Mouse (Mus musculus) cerebellum, postnatal 36 days (tissue): Measurements from ENCODE around the gene Hhatl.
A peak's percentile ranks its signal among the peaks of the same experiment; 100 is the strongest.

Experiments used
- DNase-seq, 2 experiments: peaks; one replicate each; pipeline ENCODE4 v3.0.0; 2021 to 2022; ENCODE audit warnings: mixed read lengths in 2 of 2

Gene Hhatl

DNA sequence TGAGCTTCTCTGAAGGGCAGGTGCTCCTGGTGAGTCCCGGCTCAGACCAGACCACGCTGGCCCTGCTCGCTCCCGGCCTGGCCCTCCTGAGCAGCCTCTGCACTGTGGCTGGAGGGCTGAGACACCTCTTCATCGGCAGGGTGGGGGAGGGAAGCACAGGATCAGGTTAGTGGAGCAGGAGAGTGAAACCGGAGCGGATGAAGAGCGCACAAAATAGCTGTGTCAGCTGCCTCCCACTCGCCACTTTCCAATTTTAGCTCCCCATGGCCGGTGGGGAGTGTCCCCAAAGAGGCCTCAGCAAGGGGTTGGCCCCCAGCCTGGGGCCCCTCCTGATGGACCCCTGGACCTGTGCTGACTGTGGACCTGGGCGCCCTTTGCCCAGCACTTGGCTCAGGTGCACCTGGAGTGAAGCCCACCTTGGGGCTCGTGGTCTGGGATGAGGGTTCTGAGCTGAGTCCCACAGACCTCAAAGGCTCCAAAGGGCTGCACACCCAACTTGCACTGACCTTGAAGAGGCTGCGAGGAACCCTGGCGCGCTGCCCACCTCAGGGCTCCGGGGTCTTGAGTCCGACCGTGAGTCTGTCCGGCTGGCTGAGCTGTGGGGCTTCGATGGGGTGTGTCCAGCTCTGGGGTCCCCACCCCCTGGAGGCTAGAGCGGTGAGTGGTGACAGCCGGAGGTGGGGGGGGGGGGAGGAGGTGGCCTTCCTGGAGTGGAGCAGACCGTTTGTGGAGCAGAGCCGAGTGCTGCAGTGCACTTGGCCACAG is at the start of gene Hhatl:
TSS of gene Hhatl (minus strand) at position 751 of the 765 bp plus-strand sequence.
- no peak for DNase-seq

GRCm38 (mm10) chr9:121839622-121839965 is 47.3 kb upstream of the Hhatl start:
- DNase-seq = no peak

- DNase-seq = peak; percentile 40 to 49
Measured at GRCm38 (mm10) chr9:121838829-121839621, 46.7 kb upstream of the Hhatl start, which contains the start of gene Ccdc13. Ccdc13 (minus strand) TSS chr9:121839461.

GRCm38 (mm10) chr9:121838008-121838407 is 45.7 kb upstream of the Hhatl start:
- no peak for DNase-seq

GRCm38 (mm10) chr9:121833825-121834224 is 41.5 kb upstream of the Hhatl start:
- no peak for DNase-seq

GRCm38 (mm10) chr9:121830956-121831293 is 38.6 kb upstream of the Hhatl start:
- DNase-seq = peak; percentile 81 to 89

DNA sequence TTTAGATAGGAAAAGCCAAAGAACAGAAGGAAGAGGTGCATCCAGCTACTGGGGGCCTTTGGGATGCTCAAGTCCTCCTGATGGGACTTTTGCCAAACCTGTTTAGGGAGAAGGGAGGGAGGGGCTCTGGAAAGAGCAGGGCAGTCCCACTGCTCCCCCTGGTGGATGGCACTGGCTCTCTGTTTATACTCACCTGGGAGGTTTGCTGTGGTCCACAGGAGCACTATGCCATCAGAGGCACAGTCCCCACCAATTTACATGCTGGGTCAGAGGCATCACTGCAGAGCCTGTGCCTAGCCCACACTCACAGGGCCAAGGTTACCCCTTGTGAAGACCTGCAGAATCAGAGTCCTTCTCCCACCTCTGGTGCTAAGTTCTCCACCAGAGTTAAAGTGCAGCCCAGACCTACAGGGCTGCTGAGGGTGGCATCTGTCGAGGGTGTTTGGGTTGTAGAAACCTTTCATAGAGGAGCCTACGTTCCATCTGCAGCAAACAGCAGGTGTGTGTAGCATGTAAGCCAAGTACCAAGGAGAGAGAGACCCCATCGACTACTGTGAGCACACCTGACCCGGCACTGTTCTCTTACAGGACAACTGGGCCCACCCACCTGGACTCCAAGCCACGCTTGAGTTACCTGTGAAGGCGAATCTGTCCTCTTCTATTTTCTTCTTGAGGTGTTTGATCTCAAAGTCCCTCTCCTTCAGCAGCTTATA is 38.1 kb upstream of the Hhatl start:
- peak; percentile 54 to 59 for DNase-seq

DNA sequence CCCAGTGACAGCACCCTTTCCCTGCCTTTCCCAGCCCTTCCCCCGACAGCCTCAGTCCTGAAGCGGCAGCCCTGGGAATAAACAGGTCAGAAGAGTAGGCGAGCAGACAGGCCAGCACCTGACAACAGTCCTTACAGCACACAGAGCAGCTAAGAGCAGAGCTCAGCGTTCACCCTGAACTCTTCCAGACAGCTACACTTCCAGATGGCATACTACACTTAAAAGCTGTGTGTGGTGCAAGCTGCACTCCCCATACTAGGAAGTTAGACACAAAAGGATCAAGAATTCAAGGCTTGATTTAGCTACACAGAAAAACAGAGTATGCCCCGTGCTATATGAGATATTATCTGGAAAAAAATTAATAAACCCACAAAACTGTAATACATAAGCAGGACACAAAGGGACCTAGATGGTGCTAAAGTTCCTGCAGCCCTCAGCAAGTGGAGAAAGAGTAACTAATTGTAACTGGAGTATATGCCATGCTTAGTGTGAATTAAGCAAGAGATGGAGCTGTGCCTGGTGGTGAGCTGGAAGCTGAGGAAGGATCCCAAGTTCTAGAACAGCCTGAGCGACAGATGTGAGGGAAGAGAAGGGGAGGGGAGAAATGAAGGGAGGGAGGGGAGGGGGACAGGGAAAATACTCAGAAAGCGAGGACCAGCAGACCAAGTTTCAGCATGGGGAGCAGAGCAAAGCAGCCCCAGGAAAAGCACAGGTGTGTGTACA is 37.1 kb upstream of the Hhatl start:
- no peak for DNase-seq

DNA sequence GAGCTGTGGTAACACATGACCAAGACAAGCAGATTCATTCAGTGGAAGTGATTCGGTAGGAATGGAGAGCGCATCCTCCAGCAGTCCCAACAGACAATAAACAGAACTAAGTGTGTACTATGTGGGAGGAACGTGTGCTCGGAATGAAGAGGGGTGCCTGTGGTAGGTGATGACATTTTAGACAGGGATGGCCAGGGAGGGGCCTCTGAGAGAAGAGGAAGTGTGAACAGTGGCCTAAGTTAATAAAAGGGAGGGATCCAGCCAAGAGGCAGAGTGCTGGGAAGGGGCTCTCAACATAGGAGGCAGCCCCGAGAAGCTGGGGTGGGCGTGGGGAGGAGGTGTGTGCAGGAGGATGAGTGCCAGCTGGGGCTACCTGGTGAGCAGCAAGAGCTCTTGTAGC is 36.0 kb upstream of the Hhatl start:
- no peak for DNase-seq

GRCm38 (mm10) chr9:121826356-121826755 is 34.0 kb upstream of the Hhatl start:
- no peak for DNase-seq

- DNase-seq = peak in 1 of 2 experiments; percentile 25
Measured at GRCm38 (mm10) chr9:121823991-121824390, 31.7 kb upstream of the Hhatl start.

DNA sequence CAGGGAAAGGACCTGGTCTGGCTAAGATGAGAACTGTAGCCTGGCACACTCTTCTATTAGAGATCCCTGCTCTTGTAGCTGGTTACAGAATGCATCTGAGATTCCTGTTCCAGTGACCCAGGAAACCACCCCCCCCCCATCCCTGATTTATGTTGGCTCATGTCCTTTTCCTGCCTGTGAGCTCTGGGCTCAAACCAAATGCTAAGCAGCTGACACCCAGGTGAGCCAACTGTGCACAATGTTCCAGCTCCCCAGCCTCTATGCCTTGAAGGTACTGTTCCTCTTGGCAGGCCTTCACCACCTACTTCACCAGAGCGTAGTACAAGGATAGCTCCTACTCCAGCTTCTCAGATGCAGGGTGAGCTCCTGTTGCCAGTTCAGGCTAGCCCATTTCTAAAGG is 30.7 kb upstream of the Hhatl start:
- DNase-seq = peak; percentile 50 to 58

- peak; percentile 31 to 33 for DNase-seq
Measured at GRCm38 (mm10) chr9:121822585-121822991, 30.3 kb upstream of the Hhatl start.

DNA sequence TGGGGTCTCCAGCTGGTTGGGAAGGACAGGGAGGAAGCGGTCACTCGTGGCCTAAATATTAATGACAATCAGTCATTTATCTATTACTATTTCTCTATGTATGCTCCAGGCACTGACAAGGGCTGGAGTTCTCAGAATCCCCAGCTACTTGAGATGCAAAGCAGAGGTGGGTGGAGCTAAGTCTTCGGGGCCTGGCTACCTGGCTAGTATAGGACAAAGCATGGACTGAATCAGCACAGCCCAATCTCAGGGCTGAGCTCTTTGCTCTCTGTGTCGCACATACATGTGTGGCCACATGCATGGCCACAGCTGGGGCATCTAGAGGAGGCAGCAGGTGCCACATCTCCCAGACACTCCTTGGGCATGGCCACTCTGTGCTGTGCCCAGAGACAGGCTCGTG is 28.5 kb upstream of the Hhatl start:
- no peak for DNase-seq

DNA sequence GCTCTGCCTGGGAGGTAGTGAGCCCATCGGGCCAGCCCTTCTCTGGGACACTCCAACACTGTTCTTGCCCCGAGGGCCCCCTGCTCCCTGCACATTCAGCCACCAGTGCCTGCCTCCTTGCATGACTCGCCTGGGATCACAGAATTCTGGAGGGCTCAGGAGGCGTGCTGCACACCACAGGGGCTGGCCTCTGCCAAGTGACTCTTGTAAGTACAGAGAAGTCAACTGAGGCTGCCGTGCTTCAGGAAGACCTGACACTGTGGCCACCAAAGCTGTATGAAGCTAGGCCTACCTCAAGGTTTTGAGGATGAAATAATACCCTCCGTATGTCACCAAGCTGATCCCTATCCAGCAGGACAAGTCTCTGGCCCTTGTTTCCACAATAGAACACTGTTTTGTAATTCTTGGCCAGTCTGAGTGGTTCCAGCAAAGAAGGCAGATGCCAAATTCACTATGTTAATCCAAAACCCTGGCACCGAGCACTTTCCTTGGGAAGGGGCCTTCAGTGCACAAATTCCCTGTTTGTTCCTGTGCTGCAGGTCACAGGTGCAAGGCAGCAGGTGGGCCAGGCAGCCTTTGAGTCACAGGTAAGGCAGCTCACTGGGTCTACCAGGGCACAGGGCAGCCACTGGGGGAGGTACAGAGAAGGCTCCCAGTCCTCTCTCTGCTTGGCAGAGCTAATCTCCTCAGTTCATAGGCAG is 27.6 kb upstream of the Hhatl start:
- DNase-seq = peak; percentile 56 to 65

GRCm38 (mm10) chr9:121819073-121819770 is 26.9 kb upstream of the Hhatl start:
- peak; percentile 36 to 38 for DNase-seq

- DNase-seq = no peak
Measured at GRCm38 (mm10) chr9:121815183-121815582, 22.9 kb upstream of the Hhatl start.

GRCm38 (mm10) chr9:121810081-121810821 is 17.9 kb upstream of the Hhatl start:
- DNase-seq = peak; percentile 39 to 43

DNA sequence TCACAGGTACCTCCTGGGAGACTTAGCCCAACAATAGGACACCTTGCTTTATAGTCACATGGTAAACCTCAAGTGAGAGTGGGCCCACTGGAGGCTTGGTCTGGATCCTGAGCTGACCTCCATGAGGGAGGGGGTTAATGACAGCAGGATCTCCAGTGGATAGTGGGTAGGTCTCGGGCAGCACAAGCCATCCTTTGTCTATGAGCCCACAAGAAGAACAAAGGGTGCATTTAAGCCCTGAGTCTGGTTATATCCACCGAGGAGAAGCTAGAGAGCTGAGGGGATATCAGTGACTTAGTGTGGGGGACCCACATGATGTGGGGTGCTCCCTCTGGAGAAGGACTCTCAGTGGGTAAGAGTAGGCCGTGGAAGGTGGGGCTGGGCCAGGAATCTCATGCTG is 16.2 kb upstream of the Hhatl start:
- DNase-seq = no peak

- DNase-seq = peak; percentile 35 to 40
Measured at GRCm38 (mm10) chr9:121807947-121808346, 15.6 kb upstream of the Hhatl start.

GRCm38 (mm10) chr9:121807546-121807945 is 15.2 kb upstream of the Hhatl start:
- no peak for DNase-seq
